Mouse (Mus musculus): ENCODE measurements at regions not wholly inside any gene's neighbourhood (a gene's known extent, or its start where the extent isn't known, plus 50 kb on each side); places are given as distances from the start of the nearest gene placed in this dataset.

DNA sequence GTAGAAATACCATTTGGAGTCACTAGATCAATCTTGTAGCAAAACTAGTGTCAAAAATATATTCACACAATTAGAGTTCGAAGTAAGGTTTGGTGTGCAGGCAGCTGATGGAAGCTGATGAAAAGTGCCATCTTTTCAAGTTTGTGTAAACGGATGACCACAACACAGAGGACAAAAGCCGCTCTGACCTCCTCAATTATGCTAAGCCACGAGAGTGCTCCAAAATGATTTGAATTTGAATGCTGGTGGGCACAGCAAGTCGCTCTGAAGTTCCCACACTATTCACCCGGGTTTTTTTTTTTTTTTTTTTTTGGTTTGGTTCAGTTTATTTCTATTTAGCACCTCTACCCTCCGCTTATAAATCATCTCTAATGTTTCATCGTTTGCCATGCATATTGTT, 68.5 kb upstream of the Pitx2 start:
- Histone ChIP-seq H3K4me1 (replicated peaks) (no peaks in the 10 kb centered on the region), H3K9ac (no peak overlapping the region), H3K27me3 (no peaks in the 10 kb centered on the region), H3K36me3 (no peaks in the 10 kb centered on the region), H3K9me3 (replicated peaks) (no peaks in the 10 kb centered on the region), H3K4me2 (no peak overlapping the region), H3K4me3 (no peak overlapping the region), H3K27ac (no peak overlapping the region)
- no peak for ATAC-seq (replicated peaks; ENCODE audit: insufficient number of reproducible peaks, insufficient read depth, low FRiP score, low read depth)
- 76% methylated on average over 8 of the region's 8 CpGs for WGBS

DNA sequence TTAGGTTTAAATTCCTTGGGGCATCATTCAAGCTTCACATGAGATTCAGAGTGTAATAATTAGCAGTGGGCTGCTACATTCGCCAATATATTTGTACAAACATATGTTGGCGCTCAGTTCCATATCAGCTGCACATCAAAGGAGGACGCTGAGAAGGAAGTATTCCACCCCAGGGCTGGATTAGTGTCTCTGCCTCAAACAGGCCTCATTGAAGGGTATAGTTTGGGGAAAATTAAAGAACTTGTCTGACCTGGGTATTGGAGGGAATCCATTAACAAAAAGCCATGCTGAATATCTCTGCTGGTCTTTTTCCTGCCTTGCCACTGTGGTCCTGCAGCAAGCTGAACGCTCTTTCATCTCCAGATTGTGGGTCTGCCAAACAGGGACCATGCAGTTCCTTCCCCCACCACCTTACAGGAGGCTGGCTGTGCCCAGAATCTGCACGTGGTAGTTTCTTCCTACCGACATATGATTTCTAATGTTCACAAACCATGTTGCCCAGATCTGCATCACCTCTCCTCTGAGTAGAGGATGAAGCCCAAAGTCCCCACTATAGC, 67.7 kb upstream of the Pitx2 start:
- Histone ChIP-seq H3K9me3 (replicated peaks) (no peaks in the 10 kb centered on the region), H3K27me3 (no peaks in the 10 kb centered on the region), H3K27ac (no peak overlapping the region), H3K4me1 (replicated peaks) (no peaks in the 10 kb centered on the region), H3K36me3 (no peaks in the 10 kb centered on the region), H3K9ac (no peak overlapping the region), H3K4me2 (no peak overlapping the region), H3K4me3 (no peak overlapping the region)
- no peak for ATAC-seq (replicated peaks; ENCODE audit: insufficient number of reproducible peaks, insufficient read depth, low FRiP score, low read depth)
- 65% methylated on average over 6 of the region's 6 CpGs for WGBS
